Mouse (Mus musculus) liver, postnatal 0 days (tissue): ENCODE measurements at regions not wholly inside any gene's neighbourhood (a gene's known extent, or its start where the extent isn't known, plus 50 kb on each side); places are given as distances from the start of the nearest gene placed in this dataset.

ENCODE experiments used
- CTCF ChIP-seq: sonication (generic); IDR thresholded peaks from 2 replicates; pipeline ENCODE4 v1.5.1; 2016; ENCODE audit warnings: antibody characterized with exemption, low read depth
- EP300 ChIP-seq: IDR thresholded peaks from 2 replicates; pipeline ENCODE4 v1.6.1; 2016; ENCODE audit warnings: antibody characterized with exemption, low read depth, mild to moderate bottlenecking

DNA sequence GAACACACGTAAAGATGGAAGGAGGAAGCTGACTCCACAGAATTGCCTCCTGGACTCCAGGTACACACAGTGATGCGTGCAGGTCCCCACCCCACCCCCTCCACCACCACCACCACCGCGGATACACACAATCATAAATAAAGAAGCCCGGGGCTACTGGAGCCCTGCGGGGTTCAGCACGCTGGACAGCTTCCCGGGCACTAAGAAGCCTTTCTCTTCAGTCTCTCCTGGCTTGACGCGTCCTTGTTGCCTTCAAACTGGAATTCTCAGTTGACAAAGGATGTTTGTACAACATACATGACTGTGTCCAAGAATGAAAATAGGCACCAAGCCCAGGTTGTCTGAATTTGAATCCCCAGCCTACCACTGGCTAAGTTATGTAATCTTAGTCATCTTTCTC lies 180.2 kb downstream of the Ptpru start:
- TF ChIP-seq CTCF (no peak), EP300 (no peak)
